Mouse (Mus musculus) ES-E14 (cell line): Measurements from ENCODE around the gene Fignl1.

Source experiments
- CHD2 ChIP-seq: IDR thresholded peaks from 2 replicates; pipeline ENCODE4 v1.6.1; 2014; ENCODE audit warnings: mild to moderate bottlenecking, low read depth, low read length, inconsistent platforms
- HCFC1 ChIP-seq: IDR thresholded peaks from 2 replicates; pipeline ENCODE4 v1.6.1; 2012; ENCODE audit warnings: low read length, inconsistent platforms, borderline replicate concordance; ENCODE audit not compliant: insufficient read depth

DNA sequence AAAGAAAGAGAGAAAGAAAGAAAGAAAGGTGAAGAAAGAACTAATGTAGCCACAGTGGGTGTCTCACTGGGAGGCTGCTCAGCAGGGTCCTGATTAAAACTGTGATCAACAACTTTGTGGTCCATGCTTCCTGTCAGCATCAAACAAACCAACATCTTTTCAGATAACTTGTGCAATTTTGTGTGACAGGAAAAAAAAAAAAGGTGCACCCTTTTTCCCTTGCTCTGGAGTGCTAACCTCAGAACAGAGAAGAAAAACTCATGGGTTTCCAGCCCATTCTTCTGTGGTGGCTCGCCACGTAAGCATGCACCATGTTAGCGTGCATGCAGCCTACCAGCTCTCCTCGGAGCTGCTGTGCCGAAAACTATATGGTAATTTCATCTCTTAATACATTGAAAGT, 67.2 kb downstream of the Fignl1 start:
- no peak for TF ChIP-seq CHD2
- no peak for TF ChIP-seq HCFC1
